Comparison of ENCODE assay signal across 36 mouse cellular contexts in the genomic region with DNA sequence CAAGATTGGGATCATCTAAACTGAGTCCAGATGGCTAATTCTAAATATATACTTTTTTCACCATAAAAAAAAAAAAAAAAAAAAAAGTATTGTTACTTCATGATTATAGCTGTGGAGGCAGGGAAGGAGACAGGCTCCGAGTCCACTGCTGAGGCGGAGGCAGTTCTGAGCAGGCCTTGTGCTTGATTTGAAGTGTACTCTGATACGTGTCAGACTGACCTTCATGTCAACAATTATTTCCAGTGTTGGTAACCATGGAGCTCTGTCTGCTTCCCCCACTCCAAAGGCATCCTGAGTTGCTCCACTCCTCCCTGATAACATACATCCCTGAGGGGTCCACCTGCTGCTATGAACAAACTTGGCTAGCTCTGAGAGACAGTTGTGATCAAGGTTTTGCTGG. TPM values are rescaled to one million over a fixed set of nuclear protein-coding genes. Genes with fewer than 3 reads are reported as not detected.
"Had no signal": no experiment of that assay in that cellular context is flagged by ENCODE, and none has a peak within 500 bp of the region (broad histone marks: within the 10 kb centered on the region; RNA-seq: fewer than 3 reads in every experiment).

No protein-coding gene starts in this region.

- DNase-seq: left cerebral cortex, postnatal 4 days; liver; liver, embryonic 13.5 days; liver, postnatal 0 days; lung, adult 18-20 months; lung, adult 2 months; lung, embryonic 14.5 days; lung, postnatal 10 days; lung, postnatal 14 days; lung, postnatal 36 days; lung, postnatal 4 days; midbrain, embryonic 14.5 days had no signal

- H3K27me3 ChIP-seq: limb, embryonic 12.5 days; limb, embryonic 13.5 days; limb, embryonic 15.5 days; liver, embryonic 12.5 days; liver, embryonic 13.5 days; liver, embryonic 15.5 days; lung, embryonic 15.5 days; megakaryocyte, embryonic 14.5 days; midbrain, embryonic 12.5 days; midbrain, embryonic 13.5 days; midbrain, embryonic 15.5 days; neural tube, embryonic 12.5 days had no signal

- H3K4me1 ChIP-seq: limb, embryonic 10.5 days; limb, embryonic 12.5 days; limb, embryonic 13.5 days; limb, embryonic 15.5 days; liver, embryonic 12.5 days; liver, embryonic 13.5 days; liver, embryonic 15.5 days; lung, embryonic 15.5 days; megakaryocyte, embryonic 14.5 days; midbrain, embryonic 10.5 days; midbrain, embryonic 12.5 days; midbrain, embryonic 13.5 days; midbrain, embryonic 15.5 days; neural tube, embryonic 12.5 days had no signal

- ATAC-seq: liver, embryonic 12.5 days; liver, postnatal 0 days; lung, postnatal 0 days; midbrain, embryonic 13.5 days; midbrain, embryonic 15.5 days; midbrain, embryonic 16.5 days had no signal

- H3K4me2 ChIP-seq: limb, embryonic 12.5 days; limb, embryonic 13.5 days; limb, embryonic 15.5 days; liver, embryonic 11.5 days; liver, embryonic 12.5 days; liver, embryonic 13.5 days; liver, embryonic 15.5 days; lung, embryonic 14.5 days; lung, embryonic 15.5 days; midbrain, embryonic 11.5 days; midbrain, embryonic 12.5 days; midbrain, embryonic 13.5 days; midbrain, embryonic 15.5 days; neural tube, embryonic 12.5 days had no signal

- H3K9ac ChIP-seq: limb, embryonic 12.5 days; limb, embryonic 13.5 days; limb, embryonic 15.5 days; liver, embryonic 12.5 days; liver, embryonic 13.5 days; liver, embryonic 14.5 days; liver, embryonic 15.5 days; liver, postnatal 0 days; lung, embryonic 14.5 days; lung, embryonic 15.5 days; midbrain, embryonic 12.5 days; midbrain, embryonic 13.5 days; midbrain, embryonic 15.5 days; neural tube, embryonic 12.5 days had no signal

- H3K9me3 ChIP-seq: limb, embryonic 10.5 days; limb, embryonic 12.5 days; limb, embryonic 13.5 days; limb, embryonic 15.5 days; liver, embryonic 12.5 days; liver, embryonic 13.5 days; liver, embryonic 15.5 days; lung, embryonic 15.5 days; megakaryocyte, embryonic 14.5 days; midbrain, embryonic 10.5 days; midbrain, embryonic 12.5 days; midbrain, embryonic 13.5 days; midbrain, embryonic 15.5 days; neural tube, embryonic 12.5 days had no signal

- H3K27ac ChIP-seq: limb, embryonic 10.5 days; limb, embryonic 12.5 days; limb, embryonic 13.5 days; limb, embryonic 15.5 days; liver, embryonic 12.5 days; liver, embryonic 13.5 days; liver, embryonic 14.5 days; liver, embryonic 15.5 days; lung, embryonic 15.5 days; macrophage; midbrain, embryonic 10.5 days; midbrain, embryonic 12.5 days; midbrain, embryonic 13.5 days; midbrain, embryonic 15.5 days; neural tube, embryonic 12.5 days had no signal

- H3K36me3 ChIP-seq: limb, embryonic 10.5 days; limb, embryonic 12.5 days; limb, embryonic 13.5 days; limb, embryonic 15.5 days; liver, embryonic 12.5 days; liver, embryonic 13.5 days; liver, embryonic 15.5 days; lung, embryonic 15.5 days; midbrain, embryonic 10.5 days; midbrain, embryonic 12.5 days; midbrain, embryonic 13.5 days; midbrain, embryonic 15.5 days; neural tube, embryonic 12.5 days had no signal

- H3K4me3 ChIP-seq: limb, embryonic 10.5 days; limb, embryonic 12.5 days; limb, embryonic 13.5 days; limb, embryonic 15.5 days; liver, embryonic 12.5 days; liver, embryonic 13.5 days; liver, embryonic 15.5 days; lung, embryonic 15.5 days; megakaryocyte, embryonic 14.5 days; midbrain, embryonic 10.5 days; midbrain, embryonic 12.5 days; midbrain, embryonic 13.5 days; midbrain, embryonic 15.5 days; myocyte; neural tube, embryonic 12.5 days had no signal

RNA-seq across cellular contexts. Expression of a gene that starts 18.8 kb away (rescaled TPM):
- polyA plus RNA-seq: limb, embryonic 10.5 days; limb, embryonic 11.5 days; limb, embryonic 12.5 days; limb, embryonic 13.5 days; limb, embryonic 15.5 days; liver, adult 2 months; liver, embryonic 12.5 days; liver, embryonic 13.5 days; liver, embryonic 16.5 days; liver, postnatal 0 days; lung, postnatal 0 days; macrophage; midbrain, embryonic 10.5 days; midbrain, embryonic 11.5 days; midbrain, embryonic 12.5 days; neural tube, embryonic 11.5 days had no signal

RNA-seq across cellular contexts. Expression of a gene that starts 30.3 kb away (rescaled TPM):
- polyA plus RNA-seq: macrophage had no signal

RNA-seq across cellular contexts. Expression of a gene that starts 48.3 kb away (rescaled TPM):
- polyA plus RNA-seq: macrophage, myocyte had no signal
